Mouse (Mus musculus) limb, embryonic 14.5 days (tissue): ENCODE data around the gene Col4a3bp. TPM values are rescaled to one million over a fixed set of nuclear protein-coding genes. Genes with fewer than 3 reads are reported as not detected.

Experiments used
- ATAC-seq: fragments of 200-750 bp; cut with Nextera tagmentation; 2 replicates; pipeline ENCODE4 v1.8.0; 2017; ENCODE audit warnings: low read depth, moderate number of reproducible peaks, moderate TSS enrichment; ENCODE audit not compliant: low FRiP score
- DNase-seq: peaks from one replicate; pipeline ENCODE4 v3.0.0-alpha.2; 2015; ENCODE audit warnings: low spot score
- H3K27ac ChIP-seq: fragments of 300-500 bp; sonication (generic); replicated peaks from 2 replicates; pipeline ENCODE4 v1.5.1; 2014; ENCODE audit warnings: low read depth, mild to moderate bottlenecking, low read length, moderate library complexity, mixed read lengths
- H3K27me3 ChIP-seq: fragments of 300-500 bp; sonication (generic); 2 replicates; pipeline ENCODE4 v1.6.1; 2014; ENCODE audit warnings: low read length, mixed read lengths; ENCODE audit not compliant: control insufficient read depth, insufficient read depth
- H3K36me3 ChIP-seq: fragments of 300-500 bp; sonication (generic); 2 replicates; pipeline ENCODE4 v1.6.1; 2014; ENCODE audit warnings: mild to moderate bottlenecking, low read length, moderate library complexity, mixed read lengths; ENCODE audit not compliant: control insufficient read depth, insufficient read depth
- H3K4me1 ChIP-seq: fragments of 300-500 bp; sonication (generic); 2 replicates; pipeline ENCODE4 v1.6.1; 2014; ENCODE audit warnings: antibody characterized with exemption, low read length, mixed read lengths; ENCODE audit not compliant: control insufficient read depth, insufficient read depth
- H3K4me2 ChIP-seq: fragments of 300-500 bp; sonication (generic); replicated peaks from 2 replicates; pipeline ENCODE4 v1.6.1; 2014; ENCODE audit warnings: low read depth, mild to moderate bottlenecking, low read length, moderate library complexity; ENCODE audit not compliant: severe bottlenecking
- H3K4me3 ChIP-seq: fragments of 300-500 bp; sonication (generic); replicated peaks from 2 replicates; pipeline ENCODE4 v1.5.1; 2014; ENCODE audit warnings: low read length
- H3K9ac ChIP-seq: fragments of 300-500 bp; sonication (generic); 2 replicates; pipeline ENCODE4 v1.6.1; 2014; ENCODE audit warnings: mild to moderate bottlenecking, low read depth, low read length, moderate library complexity; ENCODE audit not compliant: severe bottlenecking
- H3K9me3 ChIP-seq: fragments of 300-500 bp; sonication (generic); 2 replicates; pipeline ENCODE4 v1.6.1; 2016; ENCODE audit warnings: low read length; ENCODE audit not compliant: control insufficient read depth
- POLR2A ChIP-seq: fragments of 200-500 bp; IDR thresholded peaks from 2 replicates; pipeline ENCODE4 v1.8.0; 2012; ENCODE audit warnings: inconsistent platforms, mild to moderate bottlenecking, moderate library complexity, borderline replicate concordance; ENCODE audit not compliant: insufficient read depth, insufficient read length; ENCODE audit errors: extremely low read depth
- WGBS: fragments of 180-500 bp; shearing (Covaris S2); extraction: QIAGEN DNeasy Blood & Tissue Kit; methylation state at CpG from one replicate; pipeline ENCODE4 v1.1.7; 2014; 5-methylcytosine and 5-hydroxymethylcytosine counted together
- polyA plus RNA-seq, 2 experiments: library from polyadenylated mRNA; depleted of rRNA in 1 of 2; stranded (reverse) in 1 of 2; unstranded in 1 of 2; fragments of >200 nt; fragmentation: Nextera tagmentation in 1 of 2; extraction: Ambion mirVana in 1 of 2; gene quantifications; 2 replicates each; pipeline versions ENCODE4 v1.2.1 to v1.2.3; 2012 to 2014

Col4a3bp gene
- polyA plus RNA-seq, 2 experiments, result 10.4 to 19.8 TPM

DNA sequence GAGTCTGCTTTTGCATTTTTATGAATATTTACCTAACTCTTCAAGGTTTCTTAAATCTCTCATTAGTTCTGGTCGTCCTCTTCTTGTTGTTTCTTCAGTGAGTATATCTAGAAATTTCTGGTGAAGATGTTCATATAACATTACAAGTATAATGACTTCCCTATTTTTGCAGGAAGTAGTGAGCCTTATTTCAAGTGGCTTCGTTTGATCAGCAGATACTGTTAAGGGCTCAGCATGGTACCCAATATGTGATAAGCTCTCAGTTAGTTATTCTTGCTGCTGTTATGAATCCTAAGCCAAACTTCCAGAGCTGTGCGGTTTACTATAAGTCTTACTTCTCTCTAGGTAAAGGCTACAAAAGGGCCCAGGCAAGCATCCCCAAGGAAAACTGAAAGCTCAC lies 12.9 kb upstream of the Col4a3bp start:
- Histone ChIP-seq H3K9ac (no peak overlapping the region), H3K4me2 (no peak overlapping the region), H3K9me3 (no peaks in the 10 kb centered on the region), H3K4me3 (no peak overlapping the region), H3K27ac (no peak overlapping the region), H3K27me3 (no peaks in the 10 kb centered on the region), H3K36me3 (no peaks in the 10 kb centered on the region), H3K4me1 (0 out of 2 replicates have a peak, but pooled peaks cover 3% of the 10 kb centered on the region)
- 91% methylated on average over 3 of the region's 3 CpGs for WGBS
- DNase-seq (no peak), ATAC-seq (no peak)
- no peak for TF ChIP-seq POLR2A

DNA sequence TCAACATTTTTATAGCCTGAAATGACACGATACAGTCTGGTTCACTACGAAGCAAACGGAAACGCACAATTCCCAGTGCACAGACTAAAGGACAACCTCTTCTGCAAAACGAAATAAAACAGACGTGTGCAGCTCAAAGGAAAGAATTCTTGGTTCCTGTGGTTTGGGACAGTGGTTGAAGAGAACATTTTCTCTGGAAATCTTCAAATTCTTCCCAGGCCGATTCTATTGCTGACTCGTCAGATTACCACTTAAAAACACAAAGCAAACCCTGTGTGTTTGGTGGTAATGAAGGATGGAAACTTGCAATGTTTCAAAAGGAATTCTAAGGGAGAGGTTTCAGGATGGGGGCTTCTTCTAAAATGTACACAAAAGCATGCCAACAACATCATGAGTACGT lies 12.4 kb upstream of the Col4a3bp start:
- TF ChIP-seq POLR2A, result no peak
- Histone ChIP-seq H3K4me3 (no peak overlapping the region), H3K27me3 (no peaks in the 10 kb centered on the region), H3K4me1 (0 out of 2 replicates have a peak, but pooled peaks cover 3% of the 10 kb centered on the region), H3K36me3 (no peaks in the 10 kb centered on the region), H3K9me3 (no peaks in the 10 kb centered on the region), H3K9ac (no peak overlapping the region), H3K27ac (no peak overlapping the region), H3K4me2 (no peak overlapping the region)
- DNase-seq, result no peak
- 92% methylated on average over 9 of the region's 9 CpGs for WGBS
- no peak for ATAC-seq

DNA sequence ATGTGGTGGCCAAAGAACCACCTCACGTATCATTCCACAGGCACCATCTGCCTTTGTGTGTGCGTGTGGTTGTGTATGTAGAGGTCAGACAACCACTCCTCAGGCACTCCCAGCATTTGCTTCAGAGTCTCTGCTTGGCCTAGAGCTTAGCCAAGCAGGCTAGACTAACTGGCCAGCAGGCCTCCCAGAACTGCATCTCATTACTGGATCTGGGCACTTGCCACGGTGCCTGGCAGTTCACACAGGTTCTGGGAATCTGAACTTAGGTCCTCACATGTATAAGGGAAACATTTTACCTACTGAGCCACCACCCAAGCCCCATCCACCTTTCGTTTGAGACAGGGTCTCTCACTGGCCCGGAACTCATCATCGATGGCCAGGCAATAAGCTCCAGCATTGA lies 10.2 kb upstream of the Col4a3bp start:
- WGBS, result 83% methylated on average over 6 of the region's 6 CpGs
- TF ChIP-seq POLR2A, result no peak
- H3K4me1 ChIP-seq, result 0 out of 2 replicates have a peak, but pooled peaks cover 3% of the 10 kb centered on the region
- no peak for ATAC-seq
- no peak for DNase-seq
- H3K4me2 ChIP-seq, result no peak overlapping the region
- no peak overlapping the region for H3K4me3 ChIP-seq
- no peaks in the 10 kb centered on the region for H3K36me3 ChIP-seq
- H3K9me3 ChIP-seq, result no peaks in the 10 kb centered on the region
- H3K9ac ChIP-seq, result no peak overlapping the region
- no peak overlapping the region for H3K27ac ChIP-seq
- H3K27me3 ChIP-seq, result no peaks in the 10 kb centered on the region

DNA sequence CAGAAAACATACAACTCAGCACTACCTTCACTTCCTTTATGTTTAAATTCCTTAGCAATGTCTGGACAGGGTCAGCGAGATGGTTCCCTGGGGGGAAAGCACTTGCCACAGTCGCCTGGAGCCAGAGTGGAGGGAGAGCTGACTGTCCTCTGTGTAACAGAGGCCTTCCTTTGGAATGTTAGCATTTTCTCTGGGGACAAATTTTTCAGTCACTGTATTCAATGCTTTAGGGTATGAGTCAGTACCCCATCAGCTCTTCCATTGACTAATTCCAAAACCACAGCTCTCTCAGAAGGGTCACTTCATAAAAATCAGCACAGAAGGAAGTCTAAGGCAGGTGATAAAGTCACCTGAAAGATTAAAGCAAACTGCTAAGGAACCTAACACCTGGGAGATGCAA lies 8.7 kb upstream of the Col4a3bp start:
- 0 out of 2 replicates have a peak, but pooled peaks cover 3% of the 10 kb centered on the region for H3K4me1 ChIP-seq
- no peak for TF ChIP-seq POLR2A
- H3K9ac ChIP-seq, result no peak overlapping the region
- ATAC-seq, result no peak
- H3K27me3 ChIP-seq, result no peaks in the 10 kb centered on the region
- no peak for DNase-seq
- H3K27ac ChIP-seq, result no peak overlapping the region; the same call in 1 of the 2 replicates
- H3K36me3 ChIP-seq, result no peaks in the 10 kb centered on the region
- H3K4me3 ChIP-seq, result no peak overlapping the region
- no peaks in the 10 kb centered on the region for H3K9me3 ChIP-seq
- no peak overlapping the region for H3K4me2 ChIP-seq
- WGBS, result 56% methylated on average over 2 of the region's 2 CpGs

DNA sequence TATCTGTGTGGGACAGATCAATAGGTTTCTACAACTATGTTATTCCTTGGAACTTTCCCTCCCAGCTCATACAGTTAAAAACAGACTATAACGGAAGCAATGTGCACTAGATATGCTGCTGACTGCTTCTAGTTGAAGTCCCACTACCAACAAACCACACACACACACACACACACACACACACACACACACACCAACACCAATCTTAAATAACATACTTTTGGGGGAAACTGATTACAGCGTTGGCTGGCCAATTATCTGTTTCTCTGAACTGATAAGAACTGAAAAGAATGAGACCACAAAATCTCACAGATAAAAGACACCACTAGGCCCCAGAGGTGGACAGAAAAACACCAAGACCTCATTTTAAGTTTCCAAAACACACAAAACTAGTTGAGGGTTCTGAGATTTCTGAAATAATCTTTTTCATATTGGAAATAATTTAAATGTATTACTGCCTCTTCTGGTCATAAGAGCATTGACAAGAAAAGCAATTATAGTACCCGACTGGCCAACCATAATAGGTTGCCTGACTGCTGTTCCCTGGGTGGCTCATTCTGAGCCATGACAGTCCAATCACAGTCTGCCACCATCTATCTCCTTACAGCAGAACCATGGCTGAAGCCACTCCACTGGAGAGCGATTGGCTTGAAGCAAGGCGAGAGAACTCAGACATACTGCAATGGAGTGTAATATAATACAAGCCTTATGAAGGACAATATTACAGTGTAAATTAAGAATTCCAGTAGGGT lies 5.4 kb upstream of the Col4a3bp start:
- H3K4me1 ChIP-seq, result 0 out of 2 replicates have a peak, but pooled peaks cover 3% of the 10 kb centered on the region
- no peak overlapping the region for H3K27ac ChIP-seq
- no peak for ATAC-seq
- H3K9me3 ChIP-seq, result no peaks in the 10 kb centered on the region
- H3K27me3 ChIP-seq, result no peaks in the 10 kb centered on the region
- no peaks in the 10 kb centered on the region for H3K36me3 ChIP-seq
- no peak for TF ChIP-seq POLR2A
- WGBS, result 82% methylated on average over 5 of the region's 5 CpGs
- no peak overlapping the region for H3K4me3 ChIP-seq
- no peak for DNase-seq
- no peak overlapping the region for H3K9ac ChIP-seq
- H3K4me2 ChIP-seq, result no peak overlapping the region
